Mouse (Mus musculus): ENCODE results near the gene Hoxc11. TPM values are rescaled to one million over a fixed set of nuclear protein-coding genes. Genes with fewer than 3 reads are reported as not detected.

Hoxc11 gene
- polyA plus RNA-seq, 1 experiment from 2014 or later = 1.8 TPM

GRCm38 (mm10) chr15:102999955-103000354 is 45.7 kb downstream of the Hoxc11 start:
- Histone ChIP-seq H3K36me3 (ENCODE audit: insufficient read depth, low read length) (no peaks in the 10 kb centered on the region), H3K4me2 (ENCODE audit: low read length) (peak overlapping the region; percentile 80), H3K9me3 (replicated peaks; ENCODE audit: low read length) (no peaks in the 10 kb centered on the region), H3K4me1 (replicated peaks; ENCODE audit: insufficient read depth, low read length) (peaks cover 25% of the 10 kb centered on the region), H3K27me3 (ENCODE audit: insufficient read depth, low read length) (0 out of 2 replicates have a peak, but pooled peaks cover 8% of the 10 kb centered on the region), H3K4me3 (replicated peaks; ENCODE audit: low read depth, low read length) (peak overlapping the region; percentile 45), H3K27ac (peak overlapping the region; percentile 92), H3K9ac (ENCODE audit: low read depth, low read length) (peak overlapping the region; percentile 83)
- 5% methylated on average over 10 of the region's 11 CpGs for WGBS
- no peak for TF ChIP-seq CTCF (IDR thresholded peaks at IDR 0.05; ENCODE audit: low read depth)
- ATAC-seq (replicated peaks; ENCODE audit: low FRiP score, low read depth) = no peak
- no peak for DNase-seq (ENCODE audit: low spot score)

- Histone ChIP-seq H3K9ac (ENCODE audit: low read depth, low read length) (peak overlapping the region; percentile 83), H3K4me1 (replicated peaks; ENCODE audit: insufficient read depth, low read length) (peaks cover 24% of the 10 kb centered on the region), H3K4me2 (ENCODE audit: low read length) (peak overlapping the region; percentile 80), H3K27ac (peak overlapping the region; percentile 92), H3K9me3 (replicated peaks; ENCODE audit: low read length) (no peaks in the 10 kb centered on the region), H3K36me3 (ENCODE audit: insufficient read depth, low read length) (no peaks in the 10 kb centered on the region), H3K27me3 (ENCODE audit: insufficient read depth, low read length) (0 out of 2 replicates have a peak, but pooled peaks cover 8% of the 10 kb centered on the region), H3K4me3 (replicated peaks; ENCODE audit: low read depth, low read length) (peak overlapping the region; percentile 45)
- WGBS = 4% methylated on average over 24 of the region's 24 CpGs
- no peak for DNase-seq (ENCODE audit: low spot score)
- TF ChIP-seq CTCF (IDR thresholded peaks at IDR 0.05; ENCODE audit: low read depth) = no peak
- ATAC-seq (replicated peaks; ENCODE audit: low FRiP score, low read depth) = no peak
These were observed 46.3 kb downstream of the Hoxc11 start for GRCm38 (mm10) chr15:103000501-103000901.

GRCm38 (mm10) chr15:103001370-103001769 is 47.1 kb downstream of the Hoxc11 start:
- Histone ChIP-seq H3K4me3 (replicated peaks; ENCODE audit: low read depth, low read length) (peak overlapping the region; percentile 45), H3K36me3 (ENCODE audit: insufficient read depth, low read length) (no peaks in the 10 kb centered on the region), H3K27me3 (ENCODE audit: insufficient read depth, low read length) (0 out of 2 replicates have a peak, but pooled peaks cover 8% of the 10 kb centered on the region), H3K4me2 (ENCODE audit: low read length) (peak overlapping the region; percentile 80), H3K9me3 (replicated peaks; ENCODE audit: low read length) (no peaks in the 10 kb centered on the region), H3K27ac (peak overlapping the region; percentile 92), H3K9ac (ENCODE audit: low read depth, low read length) (peak overlapping the region; percentile 83), H3K4me1 (replicated peaks; ENCODE audit: insufficient read depth, low read length) (peaks cover 24% of the 10 kb centered on the region)
- ATAC-seq (replicated peaks; ENCODE audit: low FRiP score, low read depth) (no peak), DNase-seq (ENCODE audit: low spot score) (no peak)
- no peak for TF ChIP-seq CTCF (IDR thresholded peaks at IDR 0.05; ENCODE audit: low read depth)
- WGBS = 56% methylated on average over 2 of the region's 2 CpGs

GRCm38 (mm10) chr15:103002156-103002555 is 47.9 kb downstream of the Hoxc11 start:
- Histone ChIP-seq H3K27me3 (ENCODE audit: insufficient read depth, low read length) (0 out of 2 replicates have a peak, but pooled peaks cover 5% of the 10 kb centered on the region), H3K9ac (ENCODE audit: low read depth, low read length) (peak overlapping the region; percentile 83; the same call in 1 of the 2 replicates), H3K4me2 (ENCODE audit: low read length) (peak overlapping the region; percentile 80), H3K4me3 (replicated peaks; ENCODE audit: low read depth, low read length) (no peak overlapping the region), H3K36me3 (ENCODE audit: insufficient read depth, low read length) (no peaks in the 10 kb centered on the region), H3K27ac (peak overlapping the region; percentile 92), H3K9me3 (replicated peaks; ENCODE audit: low read length) (no peaks in the 10 kb centered on the region), H3K4me1 (replicated peaks; ENCODE audit: insufficient read depth, low read length) (peaks cover 24% of the 10 kb centered on the region)
- no peak for ATAC-seq (replicated peaks; ENCODE audit: low FRiP score, low read depth)
- WGBS = 32% methylated on average over 4 of the region's 4 CpGs
- no peak; the same call in 1 of the 2 replicates for TF ChIP-seq CTCF (IDR thresholded peaks at IDR 0.05; ENCODE audit: low read depth)
- DNase-seq (ENCODE audit: low spot score) = no peak

- H3K36me3 ChIP-seq (ENCODE audit: insufficient read depth, low read length) = no peaks in the 10 kb centered on the region
- 0 out of 2 replicates have a peak overlapping the region, but pooled peaks have one; percentile 14 for H3K9ac ChIP-seq (ENCODE audit: low read depth, low read length)
- H3K4me3 ChIP-seq (replicated peaks; ENCODE audit: low read depth, low read length) = no peak overlapping the region
- no peak for DNase-seq (ENCODE audit: low spot score)
- H3K27ac ChIP-seq = peak overlapping the region; percentile 92; the same call in 1 of the 2 replicates
- no peak for ATAC-seq (replicated peaks; ENCODE audit: low FRiP score, low read depth)
- H3K4me1 ChIP-seq (replicated peaks; ENCODE audit: insufficient read depth, low read length) = peaks cover 28% of the 10 kb centered on the region
- 0 out of 2 replicates have a peak, but pooled peaks cover 5% of the 10 kb centered on the region for H3K27me3 ChIP-seq (ENCODE audit: insufficient read depth, low read length)
- H3K9me3 ChIP-seq (replicated peaks; ENCODE audit: low read length) = no peaks in the 10 kb centered on the region
- no peak for TF ChIP-seq CTCF (IDR thresholded peaks at IDR 0.05; ENCODE audit: low read depth)
- WGBS = 19% methylated on average over 13 of the region's 13 CpGs
- H3K4me2 ChIP-seq (ENCODE audit: low read length) = peak overlapping the region; percentile 80
These were observed 48.7 kb downstream of the Hoxc11 start for GRCm38 (mm10) chr15:103002821-103003448.

GRCm38 (mm10) chr15:103005308-103005707 is 51.1 kb downstream of the Hoxc11 start:
- H3K27ac ChIP-seq = peak overlapping the region; percentile 89
- H3K9ac ChIP-seq (ENCODE audit: low read depth, low read length) = peak overlapping the region; percentile 52; the same call in 1 of the 2 replicates
- WGBS = 5% methylated on average over 17 of the region's 17 CpGs
- no peaks in the 10 kb centered on the region for H3K36me3 ChIP-seq (ENCODE audit: insufficient read depth, low read length)
- no peak for DNase-seq (ENCODE audit: low spot score)
- peak overlapping the region; percentile 12 for H3K4me3 ChIP-seq (replicated peaks; ENCODE audit: low read depth, low read length)
- H3K27me3 ChIP-seq (ENCODE audit: insufficient read depth, low read length) = no peaks in the 10 kb centered on the region; the same call in 1 of the 2 replicates
- H3K4me2 ChIP-seq (ENCODE audit: low read length) = peak overlapping the region; percentile 53
- peaks cover 36% of the 10 kb centered on the region for H3K4me1 ChIP-seq (replicated peaks; ENCODE audit: insufficient read depth, low read length)
- no peaks in the 10 kb centered on the region for H3K9me3 ChIP-seq (replicated peaks; ENCODE audit: low read length)
- no peak for TF ChIP-seq CTCF (IDR thresholded peaks at IDR 0.05; ENCODE audit: low read depth)
- ATAC-seq (replicated peaks; ENCODE audit: low FRiP score, low read depth) = no peak

Data from kidney, postnatal 0 days (tissue).